Mouse (Mus musculus): ENCODE measurements around the gene Efna5.

DNA sequence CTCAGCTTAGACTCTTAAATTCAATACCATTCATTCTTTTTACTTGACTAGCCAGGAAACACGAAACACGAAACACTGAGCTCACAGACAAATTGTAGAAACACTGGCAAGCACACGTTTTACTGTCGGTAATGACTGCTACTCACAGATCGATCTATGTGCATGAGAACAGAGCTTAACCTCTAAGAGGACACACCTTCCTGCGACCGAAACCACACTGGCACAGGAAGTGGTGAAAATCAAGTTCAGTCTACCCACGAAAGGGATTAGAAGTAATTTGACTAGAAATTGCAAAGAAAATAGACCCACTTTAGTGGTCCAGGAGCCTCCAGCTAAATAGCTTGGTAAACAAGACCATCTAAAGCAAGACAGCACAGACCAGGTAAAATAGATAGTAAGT lies 23.8 kb downstream of the Efna5 start:
- TF ChIP-seq CTCF (conservative IDR thresholded peaks at IDR 0.05; ENCODE audit: insufficient read depth, insufficient read length, low read depth, low read length): no peak
- TF ChIP-seq POLR2A (IDR thresholded peaks at IDR 0.05; ENCODE audit: low read depth, low read length): no peak
